Mouse (Mus musculus) right cerebral cortex, postnatal 25 days (tissue): ENCODE data around the gene Zc3hav1l.

Experiments used
- DNase-seq: peaks from one replicate; pipeline ENCODE4 v3.0.0; 2022

The Zc3hav1l gene

DNA sequence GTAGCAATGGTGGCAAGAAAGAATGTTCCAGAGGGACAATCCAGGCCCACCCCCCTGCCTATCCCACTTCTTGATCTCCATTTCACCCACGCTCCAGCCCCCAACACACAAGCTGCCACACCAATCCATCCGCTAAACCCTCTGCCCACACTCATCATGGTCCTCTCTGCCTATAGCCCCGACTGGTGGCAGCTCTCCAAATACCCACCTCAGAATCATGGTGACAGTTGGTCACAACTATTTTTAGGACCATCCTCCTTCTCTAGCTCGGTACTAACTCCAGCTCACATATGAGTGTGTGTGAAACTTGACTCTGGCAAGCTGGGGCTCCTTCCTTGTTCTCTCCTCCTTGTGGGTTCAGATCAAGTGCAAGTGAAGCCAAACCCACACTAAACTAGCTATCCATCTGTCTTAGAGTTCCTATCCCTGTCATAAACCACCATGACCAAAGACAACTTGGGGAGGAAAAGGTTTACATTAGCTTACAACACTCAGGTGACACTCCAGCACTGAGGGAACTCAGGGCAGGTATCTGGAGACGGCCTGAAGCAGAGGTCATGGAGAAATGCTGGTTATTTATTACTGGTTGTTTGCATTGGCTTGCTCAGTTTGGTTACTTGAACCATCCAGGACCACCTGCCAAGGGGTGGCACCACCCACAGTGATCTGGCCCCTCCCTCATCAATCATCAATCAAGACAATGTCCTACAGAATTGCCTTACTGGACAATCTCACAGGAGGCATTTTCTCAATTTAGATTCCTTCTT is 35.5 kb downstream of the Zc3hav1l start:
- peak; percentile 71 for DNase-seq

DNA sequence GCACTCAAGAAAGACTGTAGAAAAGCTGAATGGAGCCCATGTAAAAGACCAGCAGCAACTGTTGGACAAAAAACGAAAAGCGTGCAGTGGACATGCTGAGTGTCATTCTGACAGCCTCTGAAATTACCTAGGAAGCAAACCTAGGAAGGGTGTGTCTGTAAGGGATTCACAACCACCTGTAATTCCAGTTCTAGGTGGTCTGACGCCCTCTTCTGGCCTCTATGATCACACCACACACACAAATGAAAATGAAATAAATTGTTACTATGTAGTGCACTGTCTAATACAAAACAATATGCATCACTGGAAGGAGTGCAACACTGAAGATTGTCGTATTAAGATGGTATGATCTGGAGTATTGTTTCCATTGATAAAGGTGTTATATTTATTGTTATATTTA is 37.2 kb downstream of the Zc3hav1l start:
- no peak for DNase-seq

DNA sequence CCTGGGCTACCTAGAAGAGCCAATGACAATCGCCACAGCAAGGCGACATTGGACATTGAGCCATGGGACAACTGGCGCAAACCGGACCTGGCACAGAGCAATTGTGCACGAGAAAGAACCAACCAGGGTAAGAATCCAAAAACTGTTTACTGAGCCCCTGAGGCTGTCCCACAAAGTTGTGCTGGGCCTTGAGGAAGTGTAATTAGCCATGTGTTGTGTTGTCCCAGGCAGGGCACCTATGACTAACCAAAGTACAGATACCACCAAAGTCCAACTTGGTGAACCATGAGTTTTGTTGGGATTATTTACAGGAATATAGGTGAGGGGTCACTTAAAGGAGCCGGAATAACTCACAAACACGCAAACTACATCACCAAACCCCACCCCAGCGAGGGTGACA is 41.6 kb downstream of the Zc3hav1l start:
- DNase-seq: no peak

DNA sequence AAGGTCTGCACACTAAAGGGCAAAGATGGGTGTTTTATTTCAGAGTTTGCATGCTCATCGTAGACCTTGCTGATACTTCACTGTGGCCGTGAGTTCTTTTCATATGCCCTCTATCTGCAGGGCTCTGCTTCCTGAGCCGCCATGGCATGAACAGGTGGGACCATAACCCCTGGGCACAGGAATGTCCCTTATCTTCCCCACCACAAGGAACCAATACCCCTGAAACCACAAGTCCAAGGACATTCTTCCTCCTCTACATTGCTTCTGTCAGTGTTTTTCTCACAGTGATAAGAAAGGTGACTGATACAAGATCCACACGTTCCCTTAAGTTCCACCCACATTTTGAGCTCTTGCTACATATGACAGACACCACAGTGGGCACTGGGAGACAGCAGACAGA is 42.3 kb downstream of the Zc3hav1l start:
- no peak for DNase-seq

DNA sequence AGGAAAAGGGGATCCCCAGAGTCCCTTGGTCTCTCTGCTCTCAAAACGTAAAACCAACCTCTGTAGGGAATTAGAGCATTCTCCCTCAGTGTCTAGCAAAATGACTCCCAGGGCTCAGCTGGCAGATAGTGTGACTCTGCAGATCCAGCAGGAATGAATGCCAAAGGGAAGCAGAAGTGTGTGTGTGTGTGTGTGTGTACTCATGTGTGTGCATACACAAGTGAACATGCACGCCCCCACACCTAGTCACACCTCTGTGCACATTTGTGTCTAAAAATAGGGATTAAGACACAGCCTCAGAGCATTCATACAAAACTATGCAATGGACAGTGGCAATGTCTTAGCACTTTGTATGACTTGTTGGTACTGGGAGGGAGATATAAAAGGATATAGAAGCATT is 43.3 kb downstream of the Zc3hav1l start:
- no peak for DNase-seq

DNA sequence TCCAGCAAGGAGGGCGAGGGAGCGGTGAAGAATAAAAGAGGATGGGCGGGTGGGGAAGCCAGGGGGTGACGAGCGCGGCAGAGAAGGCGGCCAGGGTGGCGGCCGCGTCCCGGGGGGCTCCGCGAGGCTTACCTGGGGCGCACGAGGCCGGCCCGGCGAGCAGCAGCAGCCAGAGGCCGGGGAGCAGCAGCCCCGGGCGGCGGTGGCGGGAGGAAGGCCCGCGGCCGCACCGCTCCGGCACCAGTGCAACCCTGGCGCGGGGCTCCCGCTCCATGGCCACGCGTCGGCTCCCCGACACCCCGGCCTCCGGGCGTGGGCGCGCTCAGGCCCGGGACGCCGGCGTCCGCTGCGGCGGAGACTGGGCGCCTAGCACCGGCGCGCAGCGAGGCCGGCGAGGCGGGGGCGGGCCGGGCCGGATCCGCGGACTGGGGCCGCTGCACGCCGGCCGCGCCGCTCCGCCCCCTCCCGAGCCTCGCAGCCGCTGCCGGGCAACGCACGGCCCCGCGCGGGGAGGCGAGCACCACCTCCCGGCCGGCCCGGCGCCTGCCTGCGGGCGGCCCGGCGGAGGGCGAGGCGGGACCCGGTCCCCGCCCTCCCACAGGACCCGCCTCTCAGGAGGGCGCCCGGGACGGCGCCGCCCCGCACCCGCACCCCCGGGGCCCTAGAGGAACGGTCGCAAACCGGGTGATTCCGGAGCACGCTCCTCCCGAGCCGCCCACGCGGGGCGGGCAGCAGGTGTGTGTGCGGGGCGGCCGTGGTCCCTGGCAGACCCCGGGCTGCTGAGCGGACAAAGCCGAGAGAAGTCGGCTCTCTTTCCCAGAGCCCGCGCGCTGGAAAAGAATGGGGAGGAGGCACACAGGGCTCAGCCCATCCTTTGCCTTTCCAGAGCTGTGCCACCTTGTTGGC is 45.1 kb downstream of the Zc3hav1l start, which contains the start of gene D630045J12Rik:
Gene D630045J12Rik (minus strand): TSS at position 274 of the 906 bp plus-strand sequence.
- peak; percentile 80 for DNase-seq

DNA sequence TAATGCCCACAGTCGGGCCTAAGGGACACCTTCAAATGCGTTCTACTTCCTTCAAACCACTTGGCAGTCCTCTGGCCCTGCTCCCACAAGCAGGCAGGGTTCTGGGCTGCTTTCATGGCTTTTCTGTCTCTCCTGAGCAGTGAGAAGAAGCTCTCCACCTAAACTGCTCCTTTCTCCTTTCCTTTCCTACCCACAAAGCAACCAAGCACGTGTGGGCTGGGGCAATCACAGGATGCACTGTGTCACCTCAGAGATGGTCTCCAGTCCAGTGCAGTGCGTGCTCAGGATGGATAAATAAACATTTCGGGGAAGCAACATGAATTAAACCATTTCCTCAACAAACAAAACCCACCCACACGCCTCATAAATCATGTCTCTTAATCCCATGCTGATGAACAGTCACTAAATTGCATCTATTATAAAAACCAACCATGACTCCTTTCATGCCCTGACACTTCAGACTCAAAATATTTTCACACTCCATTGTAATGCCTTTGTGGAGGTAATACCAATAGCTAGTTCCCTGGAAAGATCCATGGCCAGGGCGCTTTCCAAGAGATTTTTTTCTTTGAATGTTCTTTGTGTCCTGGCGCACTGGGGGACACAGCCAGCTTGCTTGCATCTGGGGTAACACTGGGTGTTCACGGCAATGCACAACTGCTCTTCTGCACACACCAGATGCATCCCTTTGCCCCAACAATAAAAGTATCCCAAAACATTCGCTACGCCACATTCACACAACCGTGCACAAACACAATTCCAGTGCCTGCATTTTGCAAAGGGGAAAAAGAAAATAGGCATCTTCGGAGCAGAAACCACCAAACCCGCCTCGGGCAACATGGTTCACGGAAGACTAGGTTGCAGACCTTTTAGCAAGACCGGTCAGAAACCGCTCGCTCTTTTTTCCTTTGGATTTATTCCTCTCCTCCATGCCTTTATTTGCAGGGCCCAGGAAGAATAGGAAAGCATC is 46.0 kb downstream of the Zc3hav1l start:
- no peak for DNase-seq

DNA sequence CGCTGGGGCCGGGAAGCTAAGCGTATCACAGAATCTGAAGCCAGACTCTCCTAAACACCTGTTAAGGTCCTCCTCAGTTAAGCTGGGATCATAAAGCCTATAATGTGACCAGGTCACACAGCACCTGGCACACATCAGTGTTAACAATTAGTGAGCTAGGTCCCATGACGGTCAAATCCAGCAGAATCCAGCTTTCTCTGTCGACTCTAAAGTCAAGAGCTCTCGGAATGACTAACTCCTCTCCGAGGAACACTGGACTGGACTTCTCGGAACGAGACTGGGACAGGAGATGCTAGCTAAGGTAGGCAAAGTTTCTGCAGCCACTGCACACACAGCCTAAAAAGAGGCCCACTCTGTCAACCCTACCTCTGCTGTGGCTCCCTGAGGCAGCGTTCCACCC is 46.9 kb downstream of the Zc3hav1l start:
- no peak for DNase-seq

DNA sequence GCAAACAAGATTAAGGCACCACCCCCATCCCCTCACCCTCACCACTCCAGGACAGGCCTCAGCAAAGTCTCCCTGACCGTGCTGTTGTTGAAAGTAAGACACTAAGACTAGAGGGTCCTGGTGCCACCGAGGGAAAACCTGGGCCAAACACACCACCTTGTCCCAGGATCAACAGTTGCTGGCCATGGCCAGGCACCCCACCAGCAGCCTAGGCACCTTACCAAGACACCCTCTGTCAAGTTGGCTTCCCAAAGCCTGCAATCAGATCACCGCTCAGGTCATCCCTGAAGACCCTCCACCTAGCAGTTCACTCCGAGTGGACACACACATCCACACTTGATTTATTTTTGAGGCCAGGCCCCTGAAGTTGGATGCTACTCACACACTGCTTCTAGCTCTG is 47.6 kb downstream of the Zc3hav1l start:
- no peak for DNase-seq

DNA sequence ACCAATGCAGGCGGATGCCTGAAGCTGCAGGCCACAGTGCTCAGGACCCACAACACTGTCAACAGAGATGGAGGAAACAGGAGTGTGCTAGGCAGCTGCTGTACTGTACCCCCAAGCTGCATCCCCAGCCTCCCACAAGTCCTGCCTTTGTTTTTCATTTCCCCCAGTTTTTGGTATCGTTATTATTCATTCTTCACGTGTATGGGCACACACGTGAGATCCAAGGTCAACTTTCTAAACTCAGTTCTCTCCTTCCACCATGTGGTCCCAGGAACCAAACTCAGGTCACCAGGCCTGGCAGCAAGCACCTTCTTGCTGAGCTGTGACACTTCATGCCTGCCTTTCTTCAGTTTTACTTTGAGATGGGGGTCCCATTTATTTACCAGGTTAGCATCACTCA is 51.7 kb downstream of the Zc3hav1l start:
- DNase-seq: no peak

DNA sequence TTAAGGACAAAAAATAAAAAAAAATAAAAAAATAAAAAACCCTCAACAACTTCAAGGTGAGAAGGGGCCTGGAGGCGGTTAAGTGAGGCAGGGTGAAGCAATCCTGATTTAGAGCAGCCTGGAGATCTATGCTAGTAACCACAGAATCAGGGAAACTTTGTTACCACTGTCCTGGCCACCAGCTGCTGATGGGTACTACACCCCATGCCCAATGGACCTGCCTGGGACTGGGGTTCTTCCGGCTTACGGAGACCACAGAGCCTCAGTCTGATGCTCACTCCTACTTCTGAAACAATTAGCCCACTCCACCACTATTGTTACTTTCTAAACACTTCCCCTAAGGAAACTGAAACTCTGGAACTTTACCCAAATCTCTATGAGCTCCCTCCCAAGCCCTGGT is 54.3 kb downstream of the Zc3hav1l start:
- no peak for DNase-seq

DNA sequence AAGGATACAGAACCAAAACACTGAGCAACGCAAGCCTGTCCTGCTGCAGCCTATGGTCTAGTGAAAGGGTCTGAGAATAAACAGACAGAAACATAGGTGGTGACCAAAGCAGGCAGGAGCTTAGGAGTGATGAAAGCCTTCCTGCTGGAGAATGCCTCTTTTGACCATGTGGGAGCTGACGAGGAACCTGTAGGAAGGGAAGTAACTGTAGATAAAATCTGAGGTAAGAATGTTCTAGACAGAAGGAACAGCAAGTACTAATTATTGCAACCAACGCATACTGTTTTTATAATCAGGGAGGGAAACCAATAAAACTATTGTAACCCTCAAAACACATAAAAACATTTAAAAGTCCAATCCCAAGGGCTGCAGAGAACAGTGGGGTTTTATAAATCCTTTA is 54.9 kb downstream of the Zc3hav1l start:
- no peak for DNase-seq

DNA sequence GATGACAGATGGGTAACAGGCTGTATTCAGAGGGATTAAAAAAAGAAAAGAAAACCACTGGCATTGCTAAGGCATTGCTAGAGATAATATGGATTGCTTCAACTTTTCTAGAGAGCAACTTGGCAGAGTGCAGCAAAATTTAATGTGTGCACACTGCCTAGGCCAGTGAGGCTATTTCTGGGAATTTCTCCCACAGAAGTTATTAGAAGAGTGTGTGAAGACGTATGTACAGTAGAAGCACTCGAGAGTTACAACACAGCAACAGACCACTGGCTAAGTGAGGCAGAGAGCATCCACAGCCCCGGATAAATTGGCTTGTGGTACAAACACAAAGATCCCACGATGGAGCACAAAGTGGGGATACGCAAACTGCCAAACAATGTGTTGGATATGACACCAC is 56.2 kb downstream of the Zc3hav1l start:
- no peak for DNase-seq

DNA sequence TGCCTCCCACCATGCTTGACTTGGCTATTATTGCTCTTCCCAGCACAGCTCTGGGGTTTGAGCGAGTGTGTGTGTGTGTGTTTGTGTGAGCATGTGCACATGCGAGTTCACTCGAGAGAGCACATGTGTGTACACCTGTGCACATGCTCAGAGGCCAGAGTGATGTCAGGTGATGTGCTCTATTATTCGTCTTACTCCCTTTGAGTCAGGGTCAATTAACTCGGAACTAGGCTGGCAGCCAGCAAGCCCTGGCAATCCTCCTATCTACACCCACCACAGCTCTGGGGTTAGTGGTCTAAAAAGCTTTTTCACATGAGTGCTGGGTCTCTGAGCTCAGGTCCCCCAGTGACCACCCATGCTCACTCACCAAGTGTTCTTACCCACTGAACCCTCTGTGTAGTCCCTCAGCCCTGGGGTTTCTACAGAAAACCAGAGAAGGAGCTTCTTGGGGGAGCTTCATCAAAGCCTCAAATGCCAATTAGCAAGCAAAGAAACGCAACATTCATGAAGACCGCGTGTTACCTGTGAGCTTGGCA is 56.7 kb downstream of the Zc3hav1l start:
- DNase-seq: no peak

DNA sequence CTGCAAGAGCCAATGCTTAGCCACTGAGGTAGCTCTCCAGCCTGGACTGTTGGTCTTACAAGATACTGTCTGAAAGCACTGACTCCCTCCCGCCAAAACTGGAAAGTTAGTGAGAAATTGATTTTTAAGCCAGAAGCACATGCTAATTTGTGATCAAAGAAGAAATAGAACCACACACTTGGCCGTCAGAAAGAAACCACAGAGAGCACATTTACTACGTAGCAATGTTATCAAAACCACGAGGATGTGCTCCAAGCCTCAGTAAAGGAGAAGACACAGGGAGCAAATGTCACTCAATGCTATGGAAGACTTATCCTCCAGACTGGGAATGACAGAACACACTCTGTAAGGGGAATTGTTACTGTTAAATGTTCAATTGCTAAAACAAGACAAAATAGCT is 57.6 kb downstream of the Zc3hav1l start:
- DNase-seq: no peak

DNA sequence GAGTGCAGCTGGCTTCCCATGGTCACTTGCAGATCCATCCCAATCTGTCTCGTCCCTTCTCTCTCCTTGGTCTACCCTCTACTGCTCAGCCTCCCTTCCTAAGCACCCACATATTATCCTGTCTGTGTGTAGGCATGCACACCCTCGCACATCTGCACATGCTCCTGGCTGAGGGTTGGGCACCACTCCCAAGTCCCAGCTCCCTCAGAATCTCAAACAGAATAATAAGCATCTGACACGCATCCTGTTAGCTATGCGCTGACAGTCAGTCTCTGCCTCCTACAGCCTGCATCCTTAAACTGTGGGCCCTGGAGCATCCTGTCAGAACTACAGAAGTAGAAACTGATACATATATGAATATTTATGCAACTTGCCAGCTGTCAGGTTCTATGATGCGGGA is 58.4 kb downstream of the Zc3hav1l start:
- DNase-seq: peak; percentile 52

DNA sequence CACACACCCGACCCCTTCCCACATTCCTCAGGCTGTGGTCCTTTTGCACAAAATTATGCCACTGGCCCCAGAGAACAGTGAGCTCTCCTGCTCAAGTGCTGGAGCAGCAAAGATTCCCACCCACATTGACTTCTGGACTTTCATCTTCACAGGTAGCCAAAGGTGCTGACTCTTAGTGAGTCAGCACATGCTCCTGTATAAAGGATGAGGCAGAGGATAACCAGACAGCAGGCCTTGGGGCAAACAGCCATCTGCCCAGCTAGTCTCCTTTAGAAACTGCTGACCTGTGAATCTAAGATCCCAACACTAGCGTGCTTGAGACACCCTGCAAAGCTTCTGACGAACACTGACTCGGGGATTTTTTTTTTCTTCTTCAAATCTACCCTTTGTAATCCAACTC is 60.7 kb downstream of the Zc3hav1l start:
- no peak for DNase-seq
